Mouse (Mus musculus): ENCODE data around the gene Grid2.

The Grid2 gene

DNA sequence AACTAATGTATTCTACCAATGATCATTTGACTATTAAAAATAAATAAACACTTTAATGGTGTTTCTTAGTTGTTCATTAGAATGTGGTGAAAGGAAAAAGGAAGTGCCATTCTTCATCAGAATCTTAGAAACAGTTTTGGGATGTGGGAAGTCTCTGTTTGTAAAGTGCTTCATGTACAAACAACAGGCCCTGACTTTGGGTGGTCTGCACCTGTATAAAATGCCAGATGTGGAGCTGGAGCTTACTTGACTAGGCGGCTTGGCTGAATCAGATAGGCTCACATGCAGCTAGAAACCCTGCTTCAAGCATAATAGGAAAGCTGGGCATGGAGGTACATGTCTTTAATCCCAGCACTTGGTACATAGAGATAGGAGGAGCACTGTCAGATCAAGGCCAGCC is 791.1 kb downstream of the Grid2 start:
- in situ Hi-C loops (cut with MboI, MseI): no loop called here

GRCm38 (mm10) chr6:64047950-64048349 is 792.3 kb downstream of the Grid2 start:
- in situ Hi-C loops (cut with MboI, MseI): no loop called here

- in situ Hi-C loops (cut with MboI, MseI): no loop called here
These were observed 808.2 kb downstream of the Grid2 start for GRCm38 (mm10) chr6:64063858-64064257.

DNA sequence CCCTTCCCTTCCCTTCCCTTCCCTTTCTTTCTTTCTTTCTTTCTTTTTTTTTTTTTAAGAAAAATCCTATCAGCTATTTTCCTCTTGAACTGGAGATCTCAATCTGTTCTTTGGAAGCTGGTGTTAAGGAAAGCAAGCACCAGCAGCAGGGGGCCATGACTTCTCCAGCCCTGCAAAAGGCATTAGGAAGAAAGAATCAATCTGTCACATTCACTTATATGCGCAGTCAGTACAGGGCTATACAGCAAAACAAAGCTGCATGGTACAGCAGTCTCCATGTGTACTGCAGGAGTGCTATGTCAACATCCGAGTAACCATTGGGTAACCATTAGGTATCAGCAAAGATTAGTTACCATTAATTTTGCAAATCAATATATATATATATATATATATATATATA is 809.0 kb downstream of the Grid2 start:
- in situ Hi-C loops (cut with MboI, MseI): no loop called here

- in situ Hi-C loops (cut with MboI, MseI): no loop called here
These were observed 817.7 kb downstream of the Grid2 start for GRCm38 (mm10) chr6:64073406-64073805.

- in situ Hi-C loops (cut with MboI, MseI): no loop called here
These were observed 822.2 kb downstream of the Grid2 start for GRCm38 (mm10) chr6:64077911-64078310.

DNA sequence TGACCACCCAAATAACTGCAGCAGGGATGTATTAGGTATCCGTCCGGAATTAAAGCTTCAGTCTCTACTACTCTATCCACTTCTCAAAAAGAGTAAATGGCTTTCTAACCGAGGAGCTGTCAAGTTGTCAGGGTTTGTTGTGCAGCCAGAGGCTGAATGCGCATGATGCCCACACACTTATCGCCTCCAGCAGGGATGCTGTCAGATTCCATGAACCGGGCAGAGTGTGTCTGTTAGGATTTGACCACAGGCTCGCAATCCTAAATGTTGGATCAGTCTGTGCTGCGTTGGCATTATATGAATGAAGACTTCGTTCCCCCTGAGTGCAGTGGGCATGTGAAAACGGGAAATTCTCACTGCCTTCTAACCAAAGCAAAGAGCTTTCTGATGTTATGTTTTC is 843.0 kb downstream of the Grid2 start:
- in situ Hi-C loops (cut with MboI, MseI): no loop called here

GRCm38 (mm10) chr6:64114594-64114993 is 858.9 kb downstream of the Grid2 start:
- in situ Hi-C loops (cut with MboI, MseI): no loop called here

GRCm38 (mm10) chr6:64136275-64136674 is 880.6 kb downstream of the Grid2 start:
- in situ Hi-C loops (cut with MboI, MseI): loop anchor here in 1 of 2 experiments (10.0 kb wide), 1 partner anchor 941 kb away; no protein-coding TSS in a partner anchor

- in situ Hi-C loops (cut with MboI, MseI): no loop called here
These were observed 892.9 kb downstream of the Grid2 start for GRCm38 (mm10) chr6:64148613-64149012.

- in situ Hi-C loops (cut with MboI, MseI): no loop called here
These were observed 919.4 kb downstream of the Grid2 start for GRCm38 (mm10) chr6:64174995-64175612.

GRCm38 (mm10) chr6:64193646-64194045 is 938.0 kb downstream of the Grid2 start:
- in situ Hi-C loops (cut with MboI, MseI): no loop called here

GRCm38 (mm10) chr6:64202396-64203122 is 946.9 kb downstream of the Grid2 start:
- in situ Hi-C loops (cut with MboI, MseI): no loop called here

GRCm38 (mm10) chr6:64236351-64236750 is 980.7 kb downstream of the Grid2 start:
- in situ Hi-C loops (cut with MboI, MseI): no loop called here

- in situ Hi-C loops (cut with MboI, MseI): no loop called here
These were observed 984.9 kb downstream of the Grid2 start for GRCm38 (mm10) chr6:64240526-64240925.

GRCm38 (mm10) chr6:64245951-64246350 is 990.3 kb downstream of the Grid2 start:
- in situ Hi-C loops (cut with MboI, MseI): no loop called here

DNA sequence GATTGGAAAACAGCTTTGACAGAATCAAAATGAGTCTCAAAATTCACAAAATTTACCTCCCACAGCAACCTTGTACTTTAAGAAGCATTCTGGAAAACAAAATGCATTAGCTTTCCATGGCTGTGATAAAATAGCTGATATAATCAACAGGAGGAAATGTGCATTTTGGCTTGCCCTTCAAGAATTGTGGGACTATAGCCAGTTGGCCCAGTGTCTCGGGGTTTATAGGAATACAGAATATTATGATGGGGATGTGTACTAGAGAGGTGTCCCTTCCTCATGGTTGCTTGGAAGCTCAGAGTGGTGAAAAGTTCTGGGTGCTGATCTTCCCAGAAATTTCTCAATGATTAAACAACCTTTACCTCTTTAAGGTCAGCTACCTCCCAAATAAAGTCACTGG is 995.4 kb downstream of the Grid2 start:
- in situ Hi-C loops (cut with MboI, MseI): no loop called here

GRCm38 (mm10) chr6:64263517-64263916 is 1007.8 kb downstream of the Grid2 start:
- in situ Hi-C loops (cut with MboI, MseI): no loop called here

DNA sequence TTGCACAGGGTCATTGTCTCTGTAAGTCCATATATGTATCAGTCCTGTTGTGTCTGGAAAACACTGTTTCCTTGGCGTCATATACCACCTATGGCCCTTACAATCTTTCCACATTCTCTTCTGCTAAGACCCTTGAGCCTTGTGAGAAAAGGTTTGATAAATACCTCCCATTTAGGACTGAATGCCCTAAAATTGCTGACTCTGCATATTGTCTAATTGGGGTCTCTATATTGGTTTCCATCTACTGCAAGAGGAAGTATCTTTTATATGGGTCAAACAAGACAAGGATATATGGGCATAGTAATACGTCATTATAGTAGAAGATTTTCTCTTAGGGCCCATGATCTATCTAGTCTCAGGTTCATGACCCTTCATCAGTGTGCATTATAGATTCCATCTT is 1008.5 kb downstream of the Grid2 start:
- in situ Hi-C loops (cut with MboI, MseI): no loop called here

DNA sequence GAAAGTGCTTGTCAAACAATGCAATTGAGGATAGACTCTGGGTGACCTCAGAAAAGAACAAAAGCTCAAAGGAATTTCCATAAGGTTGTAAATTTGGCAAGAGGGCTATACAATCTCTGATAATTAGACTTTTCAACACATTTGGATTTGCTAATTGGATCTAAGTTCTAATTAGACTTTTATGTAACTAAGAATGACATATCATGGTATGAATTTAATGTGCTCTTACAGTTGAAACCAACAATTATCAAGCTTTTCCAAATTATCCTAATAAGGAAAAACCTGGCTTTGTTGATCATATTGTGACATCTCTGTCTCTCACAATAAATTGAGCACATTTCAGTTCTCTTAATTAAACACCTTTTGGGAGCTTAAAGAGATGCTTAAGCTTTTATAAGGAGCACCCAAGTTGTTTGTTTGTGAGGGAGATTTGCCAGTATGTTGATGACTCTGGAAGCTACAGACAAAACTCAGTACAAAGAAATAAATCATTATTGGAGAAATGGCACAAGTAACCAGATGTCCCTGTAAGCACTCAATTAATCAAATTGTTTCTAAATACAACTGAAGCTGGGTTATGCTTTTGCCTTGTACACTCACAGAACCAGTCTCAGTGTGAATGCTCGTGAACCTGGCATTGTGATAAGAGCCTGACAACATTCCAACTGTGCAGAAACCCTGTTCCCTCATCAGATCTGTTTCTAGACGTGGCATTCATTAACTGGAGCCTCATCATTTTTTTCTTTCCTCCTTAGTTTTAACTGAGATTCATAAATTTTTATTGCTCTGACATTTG is 1018.8 kb downstream of the Grid2 start:
- in situ Hi-C loops (cut with MboI, MseI): no loop called here

DNA sequence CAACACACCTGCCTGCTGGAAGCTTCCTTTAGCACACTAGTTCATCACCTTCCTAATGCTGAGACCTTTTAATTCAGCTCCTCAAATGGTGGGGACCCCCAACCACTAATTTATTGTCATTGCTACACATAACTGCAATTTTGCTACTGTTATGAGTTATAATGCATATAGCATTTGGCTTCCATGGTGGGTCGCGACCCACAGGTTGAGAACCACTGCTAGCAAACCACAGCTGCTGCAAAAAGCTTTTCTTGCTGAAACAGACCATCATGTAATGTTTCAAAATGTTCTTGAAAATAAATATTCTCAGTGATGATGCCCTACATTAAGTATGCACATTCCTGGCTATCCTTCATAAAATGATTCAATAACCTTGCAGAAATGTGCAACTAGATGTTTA is 1024.3 kb downstream of the Grid2 start:
- in situ Hi-C loops (cut with MboI, MseI): no loop called here

DNA sequence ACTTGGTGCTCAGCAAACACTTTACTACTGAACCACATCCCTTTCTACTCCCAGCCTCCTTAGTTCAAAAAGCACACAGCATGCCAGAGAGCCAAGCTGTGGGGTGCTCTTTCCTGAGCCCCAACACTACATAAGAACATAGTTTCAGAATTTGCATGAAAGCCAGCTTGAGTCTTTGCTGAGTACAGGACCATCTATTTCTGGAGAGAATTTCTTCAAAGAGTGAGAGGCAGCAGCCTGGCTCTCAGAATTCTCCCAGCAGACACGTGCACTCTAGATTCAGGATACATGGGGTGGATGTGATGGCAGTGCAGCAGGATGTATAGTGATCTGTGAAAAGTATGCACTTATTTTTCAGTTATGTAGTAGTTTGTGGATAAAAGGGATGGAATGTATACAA is 1038.1 kb downstream of the Grid2 start:
- in situ Hi-C loops (cut with MboI, MseI): no loop called here

DNA sequence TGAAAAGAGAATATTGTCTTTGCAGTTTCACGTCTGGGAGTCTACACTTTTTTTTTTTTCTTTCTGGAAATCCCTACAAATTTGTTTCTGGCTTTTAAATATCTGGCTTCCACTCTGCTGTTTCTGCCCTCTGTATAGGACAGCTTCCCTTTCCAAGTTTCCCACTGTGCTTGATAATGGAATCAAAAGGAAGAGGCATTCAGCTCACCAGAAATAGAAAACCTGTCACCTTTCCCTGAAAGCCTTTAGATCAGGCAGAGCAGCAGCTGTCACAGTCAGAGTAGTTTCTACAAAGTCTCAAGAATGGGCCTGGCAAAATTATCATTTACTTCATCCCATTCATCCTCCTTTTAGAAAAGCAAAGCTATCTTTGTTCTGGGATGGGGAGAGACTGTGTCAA is 1042.0 kb downstream of the Grid2 start:
- in situ Hi-C loops (cut with MboI, MseI): no loop called here

Measured in T-helper 17 cell (primary cell).